Mouse (Mus musculus) neural tube, embryonic 14.5 days (tissue): ENCODE measurements around the gene Rgp1. TPM values are rescaled to one million over a fixed set of nuclear protein-coding genes. Genes with fewer than 3 reads are reported as not detected.

Experiments
- microRNA-seq: library from miRNA; unstranded; fragments of <30 nt; microRNA quantifications from one replicate; pipeline ENCODE4, GENCODE M21; 2016
- polyA plus RNA-seq: library from polyadenylated mRNA; unstranded; fragments of >200 nt; fragmentation: Nextera tagmentation; extraction: Ambion mirVana; gene quantifications from 2 replicates; pipeline ENCODE4 v1.2.1, GENCODE M21; 2014

The Rgp1 gene
- polyA plus RNA-seq, 1 experiment from 2014 or later = 28.2 TPM

Small RNA genes lying within 50 kb of the gene (microRNA-seq; reads per million reads assigned to microRNA genes)
- not detected for gene Gm25262

Other genes with a start within 250 kb of the Rgp1 start
- 43.4 and 75.4 TPM in 2 replicates for gene Rusc2, start 196.7 kb upstream of the Rgp1 start, polyA plus RNA-seq
- 1.2 and 1.4 TPM in 2 replicates for gene Fam166b, start 149.6 kb upstream of the Rgp1 start, polyA plus RNA-seq
- gene Tesk1, start 136.8 kb upstream of the Rgp1 start, polyA plus RNA-seq = 16.4 and 19.0 TPM in 2 replicates
- gene Cd72, start 124.1 kb upstream of the Rgp1 start, polyA plus RNA-seq = 6.6 and 7.4 TPM in 2 replicates
- not detected in 2 replicates for gene Sit1, start 95.0 kb upstream of the Rgp1 start, polyA plus RNA-seq
- gene Ccdc107, start 85.8 kb upstream of the Rgp1 start, polyA plus RNA-seq = 81.4 and 87.2 TPM in 2 replicates
- gene Arhgef39, start 79.0 kb upstream of the Rgp1 start, polyA plus RNA-seq = 3.6 and 6.2 TPM in 2 replicates
- gene Car9, start 71.7 kb upstream of the Rgp1 start, polyA plus RNA-seq = not detected in 2 replicates
- gene Tpm2, start 55.0 kb upstream of the Rgp1 start, polyA plus RNA-seq = 7.2 and 13.3 TPM in 2 replicates
- gene Creb3, start 16.4 kb upstream of the Rgp1 start, polyA plus RNA-seq = 86.2 and 92.8 TPM in 2 replicates
- 48.8 and 57.8 TPM in 2 replicates for gene Tln1, start 16.0 kb upstream of the Rgp1 start, polyA plus RNA-seq
- 44.4 and 48.5 TPM in 2 replicates for gene Gba2, start 158 bp downstream of the Rgp1 start, polyA plus RNA-seq
- gene Msmp, start 5.8 kb downstream of the Rgp1 start, polyA plus RNA-seq = 1.9 TPM in 1 of 2 replicates, not detected in the other
- 15.9 and 19.2 TPM in 2 replicates for gene Npr2, start 53.2 kb downstream of the Rgp1 start, polyA plus RNA-seq
- 2.4 and 4.6 TPM in 2 replicates for gene Spag8, start 74.9 kb downstream of the Rgp1 start, polyA plus RNA-seq
- gene Hint2, start 77.8 kb downstream of the Rgp1 start, polyA plus RNA-seq = 67.1 and 73.9 TPM in 2 replicates
- gene Tmem8b, start 90.3 kb downstream of the Rgp1 start, polyA plus RNA-seq = 11.4 and 13.3 TPM in 2 replicates
- 1.6 and 1.7 TPM in 2 replicates for gene Fam221b, start 90.4 kb downstream of the Rgp1 start, polyA plus RNA-seq
- not detected in 2 replicates for gene Olfr70, start 122.1 kb downstream of the Rgp1 start, polyA plus RNA-seq
- not detected in 2 replicates for gene Olfr71, start 131.5 kb downstream of the Rgp1 start, polyA plus RNA-seq
- 0.19 and 0.24 TPM in 2 replicates for gene Hrct1, start 148.5 kb downstream of the Rgp1 start, polyA plus RNA-seq
- gene Spaar, start 151.3 kb downstream of the Rgp1 start, polyA plus RNA-seq = 0.10 TPM in 1 of 2 replicates, not detected in the other
- gene Olfr159, start 192.3 kb downstream of the Rgp1 start, polyA plus RNA-seq = not detected in 2 replicates
- gene Olfr156, start 245.2 kb downstream of the Rgp1 start, polyA plus RNA-seq = not detected in 2 replicates